In genomic region chr11:50540136-50540535, GRCm38 (mm10) we compare ENCODE assay signal across 10 mouse cellular contexts.
DNase-seq lines count a peak whose midpoint lies in the region; ATAC-seq lines count a peak whose summit lies in the region.
"Had no signal": no experiment of that assay in that cellular context is flagged by ENCODE, and none has a peak within 500 bp of the region (broad histone marks: within the 10 kb centered on the region; RNA-seq: fewer than 3 reads in every experiment).

No protein-coding gene starts in this region.

- H3K4me1 ChIP-seq in liver, embryonic 11.5 days (replicated peaks; ENCODE audit: control insufficient read depth, insufficient read depth, low read length): no peaks in the 10 kb centered on the region
- H3K4me1 ChIP-seq in embryonic facial prominence, embryonic 10.5 days: no peaks in the 10 kb centered on the region

- H3K4me2 ChIP-seq in liver, embryonic 11.5 days: no peak overlapping the region

- H3K9me3 ChIP-seq in liver, embryonic 11.5 days (ENCODE audit: control insufficient read depth, low read length): no peaks in the 10 kb centered on the region
- 0 out of 2 replicates have a peak, but pooled peaks cover 3% of the 10 kb centered on the region for H3K9me3 ChIP-seq in embryonic facial prominence, embryonic 10.5 days

- 84% methylated on average over 11 of the region's 11 CpGs for WGBS in liver, embryonic 11.5 days
- 87% methylated on average over 11 of the region's 11 CpGs for WGBS in embryonic facial prominence, embryonic 10.5 days

- no peaks in the 10 kb centered on the region for H3K36me3 ChIP-seq in liver, embryonic 11.5 days (ENCODE audit: control insufficient read depth, insufficient read depth, low read length)
- H3K36me3 ChIP-seq in embryonic facial prominence, embryonic 10.5 days (replicated peaks): no peaks in the 10 kb centered on the region
- H3K36me3 ChIP-seq: G1E had no signal

- no peaks in the 10 kb centered on the region for H3K27me3 ChIP-seq in liver, embryonic 11.5 days (replicated peaks; ENCODE audit: control insufficient read depth, insufficient read depth, low read length)
- H3K27me3 ChIP-seq in embryonic facial prominence, embryonic 10.5 days (replicated peaks; ENCODE audit: low read depth, poor library complexity, severe bottlenecking): no peaks in the 10 kb centered on the region

- ATAC-seq in liver, embryonic 11.5 days (replicated peaks; ENCODE audit: low FRiP score): no peak
- ATAC-seq: intestine, postnatal 0 days had no signal

- no peak overlapping the region for H3K4me3 ChIP-seq in liver, embryonic 11.5 days (ENCODE audit: low read depth, low read length)
- no peak overlapping the region for H3K4me3 ChIP-seq in embryonic facial prominence, embryonic 10.5 days

- peak; percentile 82 for DNase-seq in left cerebral cortex, postnatal 4 days
- DNase-seq in left cerebral cortex, postnatal 14 days (ENCODE audit: low spot score in 2 of 2): no peak
- peak; percentile 16 for DNase-seq in cerebellum, adult 8-10 months
- DNase-seq in gastrocnemius, postnatal 25 days: peak; percentile 53
- DNase-seq in lung, postnatal 4 days: peak; percentile 15 to 49
- no peak for DNase-seq in liver, embryonic 11.5 days (ENCODE audit: low spot score)
- no peak for DNase-seq in spleen, postnatal 14 days (ENCODE audit: low spot score in 2 of 2)
- no peak for DNase-seq in embryonic facial prominence, embryonic 10.5 days (ENCODE audit: low spot score)

- no peak overlapping the region for H3K27ac ChIP-seq in liver, embryonic 11.5 days (ENCODE audit: low read depth, low read length)
- H3K27ac ChIP-seq in embryonic facial prominence, embryonic 10.5 days (replicated peaks): no peak overlapping the region

- intact Hi-C loops in left cerebral cortex, postnatal 4 days (cut with DNase I): no loop called here
- intact Hi-C loops in left cerebral cortex, postnatal 14 days (cut with DNase I): no loop called here

- no peak overlapping the region for H3K9ac ChIP-seq in liver, embryonic 11.5 days (ENCODE audit: low read depth, low read length)

Comparison
In these comparisons a context has a peak if more than half of its experiments do, and no peak if none do; other contexts are left out.
1. DNase-seq: peak in left cerebral cortex, postnatal 4 days (single experiment), cerebellum, adult 8-10 months (single experiment), gastrocnemius, postnatal 25 days (single experiment) and lung, postnatal 4 days (2 of 2); none in left cerebral cortex, postnatal 14 days (0 of 2), liver, embryonic 11.5 days (single experiment), spleen, postnatal 14 days (0 of 2) and embryonic facial prominence, embryonic 10.5 days (single experiment).